Mouse (Mus musculus) small intestine, adult 2 months (tissue): ENCODE data around the gene Wdr4. TPM values are rescaled to one million over a fixed set of nuclear protein-coding genes. Genes with fewer than 3 reads are reported as not detected.

Experiments used
- H3K27ac ChIP-seq: fragments of 200-500 bp; 2 replicates; pipeline ENCODE4 v1.5.1; 2012; ENCODE audit warnings: low read depth, low read length, control low read depth, inconsistent platforms; ENCODE audit not compliant: insufficient read depth
- H3K27me3 ChIP-seq: fragments of 200-500 bp; 2 replicates; pipeline ENCODE4 v1.6.1; 2012; ENCODE audit warnings: mild to moderate bottlenecking, moderate library complexity, low read length, inconsistent platforms; ENCODE audit not compliant: control insufficient read depth, insufficient read depth
- H3K36me3 ChIP-seq: fragments of 200-500 bp; 2 replicates; pipeline ENCODE4 v1.6.1; 2012; ENCODE audit warnings: mild to moderate bottlenecking, low read length, control low read depth, inconsistent platforms; ENCODE audit not compliant: control insufficient read depth, insufficient read depth
- H3K4me1 ChIP-seq: fragments of 200-500 bp; 2 replicates; pipeline ENCODE4 v1.6.1; 2012; ENCODE audit warnings: low read length, inconsistent platforms, mixed read lengths; ENCODE audit not compliant: control insufficient read depth, insufficient read depth, insufficient read length
- H3K4me3 ChIP-seq: fragments of 200-500 bp; 2 replicates; pipeline ENCODE4 v1.5.1; 2012; ENCODE audit warnings: low read depth, mild to moderate bottlenecking, control low read depth, inconsistent platforms, low read length, moderate library complexity
- CTCF ChIP-seq: fragments of 200-500 bp; IDR thresholded peaks from 2 replicates; pipeline ENCODE4 v1.5.1; 2012; ENCODE audit warnings: low read depth, mild to moderate bottlenecking, control low read depth, inconsistent platforms, low read length, moderate library complexity, mixed read lengths; ENCODE audit not compliant: insufficient replicate concordance, insufficient read length; ENCODE audit errors: extremely low read depth
- POLR2A ChIP-seq: fragments of 200-500 bp; IDR thresholded peaks from 2 replicates; pipeline ENCODE4 v1.6.1; 2012; ENCODE audit warnings: low read depth, mild to moderate bottlenecking, control low read depth, inconsistent platforms, low read length, moderate library complexity
- WGBS: fragments of 180-500 bp; shearing (Covaris S2); methylation state at CpG from one replicate; pipeline ENCODE4 v1.1.7; 2018; 5-methylcytosine and 5-hydroxymethylcytosine counted together
- polyA plus RNA-seq: library from polyadenylated mRNA; depleted of rRNA; stranded (reverse); fragments of >200 nt; gene quantifications from 2 replicates; pipeline ENCODE4 v1.2.3, GENCODE M21; 2012

Wdr4 gene
- polyA plus RNA-seq, 1 experiment: 25.4 TPM

- Histone ChIP-seq H3K4me3 (no peak overlapping the region), H3K27me3 (no peaks in the 10 kb centered on the region), H3K27ac (no peak overlapping the region), H3K36me3 (peaks cover 63% of the 10 kb centered on the region), H3K4me1 (no peaks in the 10 kb centered on the region)
- 74% methylated on average over 5 of the region's 5 CpGs for WGBS
- TF ChIP-seq CTCF: no peak
- TF ChIP-seq POLR2A: no peak
These were observed 51.3 kb downstream of the Wdr4 start for GRCm38 (mm10) chr17:31468496-31468895.

GRCm38 (mm10) chr17:31466854-31467253 is 52.9 kb downstream of the Wdr4 start:
- H3K27me3 ChIP-seq: no peaks in the 10 kb centered on the region
- no peaks in the 10 kb centered on the region for H3K4me1 ChIP-seq
- H3K36me3 ChIP-seq: peaks cover 60% of the 10 kb centered on the region
- WGBS: 94% methylated on average over 3 of the region's 3 CpGs
- TF ChIP-seq CTCF (peak; percentile 57; the same call in 1 of the 2 replicates), POLR2A (no peak)
- H3K4me3 ChIP-seq: no peak overlapping the region
- no peak overlapping the region for H3K27ac ChIP-seq

- Histone ChIP-seq H3K4me3 (no peak overlapping the region), H3K27me3 (no peaks in the 10 kb centered on the region), H3K27ac (no peak overlapping the region), H3K4me1 (no peaks in the 10 kb centered on the region), H3K36me3 (peaks cover 48% of the 10 kb centered on the region)
- TF ChIP-seq CTCF (no peak), POLR2A (no peak)
- 93% methylated on average over 2 of the region's 2 CpGs for WGBS
These were observed 57.3 kb downstream of the Wdr4 start for GRCm38 (mm10) chr17:31462506-31462905.

GRCm38 (mm10) chr17:31460416-31460815 is 59.4 kb downstream of the Wdr4 start:
- TF ChIP-seq CTCF (no peak), POLR2A (no peak)
- H3K27ac ChIP-seq: no peak overlapping the region

GRCm38 (mm10) chr17:31456723-31457567 is 62.8 kb downstream of the Wdr4 start:
- TF ChIP-seq POLR2A (no peak), CTCF (no peak)
- 74% methylated on average over 18 of the region's 18 CpGs for WGBS
- no peak overlapping the region for H3K4me3 ChIP-seq
- H3K36me3 ChIP-seq: peaks cover 59% of the 10 kb centered on the region
- no peaks in the 10 kb centered on the region for H3K27me3 ChIP-seq
- peaks cover 12% of the 10 kb centered on the region for H3K4me1 ChIP-seq
- peak overlapping the region; percentile 29 for H3K27ac ChIP-seq

More at GRCm38 (mm10) chr17:31460416-31460815, 59.4 kb downstream of the Wdr4 start:
- Histone ChIP-seq H3K4me1 (peaks cover 12% of the 10 kb centered on the region), H3K4me3 (no peak overlapping the region), H3K36me3 (peaks cover 54% of the 10 kb centered on the region), H3K27me3 (no peaks in the 10 kb centered on the region)
- WGBS: 82% methylated on average over 4 of the region's 4 CpGs

- WGBS: 79% methylated on average over 9 of the region's 9 CpGs
- Histone ChIP-seq H3K27ac (peak overlapping the region; percentile 39; the same call in 1 of the 2 replicates), H3K27me3 (no peaks in the 10 kb centered on the region), H3K36me3 (peaks cover 53% of the 10 kb centered on the region), H3K4me1 (peaks cover 12% of the 10 kb centered on the region), H3K4me3 (no peak overlapping the region)
- TF ChIP-seq CTCF (no peak), POLR2A (no peak)
These were observed 65.7 kb downstream of the Wdr4 start for GRCm38 (mm10) chr17:31454056-31454455.

GRCm38 (mm10) chr17:31453476-31453875 is 66.3 kb downstream of the Wdr4 start:
- H3K27ac ChIP-seq: peak overlapping the region; percentile 47
- H3K4me3 ChIP-seq: no peak overlapping the region
- peaks cover 12% of the 10 kb centered on the region for H3K4me1 ChIP-seq
- H3K27me3 ChIP-seq: no peaks in the 10 kb centered on the region
- peaks cover 56% of the 10 kb centered on the region for H3K36me3 ChIP-seq
- WGBS: 75% methylated on average over 3 of the region's 3 CpGs
- TF ChIP-seq POLR2A: no peak
